Mouse (Mus musculus): Measurements from ENCODE around the gene Exoc1.

DNA sequence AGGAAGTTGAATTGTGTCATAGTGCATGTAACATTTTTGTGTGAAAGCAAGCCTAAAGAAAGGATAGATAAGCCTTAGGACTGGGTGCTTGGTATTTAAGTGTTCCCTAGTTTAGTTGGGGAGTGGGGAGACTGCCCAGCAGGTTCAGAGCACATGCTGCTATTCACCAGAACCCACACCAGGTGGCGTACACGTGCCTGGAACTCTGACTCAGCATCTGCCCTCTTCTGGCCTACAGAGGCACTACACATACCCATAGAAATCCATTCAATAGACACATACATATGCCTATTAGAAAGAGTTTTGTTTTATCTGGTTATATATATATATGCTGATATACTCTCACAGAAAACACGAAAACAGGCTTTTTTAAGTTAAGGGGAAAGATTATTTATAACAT is 36.2 kb downstream of the Exoc1 start:
- peak; percentile 99 for TF ChIP-seq CTCF (IDR thresholded peaks at IDR 0.05; ENCODE audit: low read depth)
- no peak for TF ChIP-seq EP300 (optimal IDR thresholded peaks at IDR 0.05)
